Mouse (Mus musculus): Measurements from ENCODE around the gene Eif4g3.

The Eif4g3 gene

DNA sequence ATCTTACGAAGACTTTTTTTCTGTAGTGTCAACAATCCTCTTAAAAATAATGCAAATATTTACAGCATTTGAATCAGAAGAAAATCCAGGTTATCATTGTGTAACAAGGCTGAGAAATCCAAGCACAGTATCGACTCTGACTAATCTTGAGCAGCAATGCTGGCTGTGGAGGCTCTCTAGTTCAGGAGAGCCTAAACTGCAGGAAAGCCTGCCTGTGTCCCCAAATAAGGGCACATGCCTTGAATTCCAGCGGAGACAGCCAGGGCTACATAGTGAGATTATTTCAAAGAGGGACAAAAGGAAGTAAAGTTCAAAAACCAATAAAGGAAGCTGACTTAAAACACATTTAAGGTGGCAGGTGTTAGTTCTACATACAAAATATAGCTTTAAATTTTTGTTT lies 168.7 kb downstream of the Eif4g3 start:
- no peak for DNase-seq (ENCODE audit: low read depth, low spot score)

- DNase-seq (ENCODE audit: low read depth, low spot score): no peak
Observed at GRCm38 (mm10) chr4:138163836-138164235, 171.0 kb downstream of the Eif4g3 start.

DNA sequence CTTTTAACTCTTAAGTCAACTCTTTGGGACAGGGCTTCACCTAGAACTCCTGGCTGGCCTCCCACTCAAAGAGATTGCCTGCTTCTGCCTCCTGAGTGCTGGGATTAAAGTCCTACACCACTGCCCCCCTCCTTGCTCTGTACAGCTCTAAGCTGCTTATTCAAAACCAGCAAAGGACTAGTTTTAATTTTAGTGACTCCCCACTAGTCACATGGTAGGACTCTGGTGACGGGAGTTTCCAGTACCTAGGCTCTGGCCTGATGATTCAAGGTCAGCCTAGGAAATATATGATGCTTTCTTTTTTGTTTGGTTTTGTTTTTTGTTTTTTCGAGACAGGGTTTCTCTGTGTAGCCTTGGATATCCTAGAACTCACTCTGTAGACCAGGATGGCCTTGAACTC lies 172.0 kb downstream of the Eif4g3 start:
- DNase-seq (ENCODE audit: low read depth, low spot score): no peak

DNA sequence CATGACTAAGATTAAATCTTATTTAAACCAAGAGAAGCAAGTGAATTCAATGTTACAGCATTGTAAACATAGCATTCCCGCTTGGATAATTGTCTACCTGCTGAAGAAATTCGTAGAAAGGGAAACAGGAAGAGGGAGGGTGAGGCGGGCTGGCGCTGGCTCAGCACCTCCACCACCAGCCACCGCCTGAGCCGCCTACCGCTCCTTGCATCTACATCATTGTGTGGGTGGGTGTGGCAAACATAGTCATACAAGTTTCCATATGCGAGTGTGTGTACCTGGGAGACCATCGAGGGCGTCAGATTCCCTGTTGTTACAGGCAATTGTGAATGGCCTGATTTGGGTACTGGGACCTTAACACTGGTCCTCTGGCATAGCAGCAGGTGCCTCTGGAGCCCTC lies 173.7 kb downstream of the Eif4g3 start:
- DNase-seq (ENCODE audit: low read depth, low spot score): peak; percentile 58

DNA sequence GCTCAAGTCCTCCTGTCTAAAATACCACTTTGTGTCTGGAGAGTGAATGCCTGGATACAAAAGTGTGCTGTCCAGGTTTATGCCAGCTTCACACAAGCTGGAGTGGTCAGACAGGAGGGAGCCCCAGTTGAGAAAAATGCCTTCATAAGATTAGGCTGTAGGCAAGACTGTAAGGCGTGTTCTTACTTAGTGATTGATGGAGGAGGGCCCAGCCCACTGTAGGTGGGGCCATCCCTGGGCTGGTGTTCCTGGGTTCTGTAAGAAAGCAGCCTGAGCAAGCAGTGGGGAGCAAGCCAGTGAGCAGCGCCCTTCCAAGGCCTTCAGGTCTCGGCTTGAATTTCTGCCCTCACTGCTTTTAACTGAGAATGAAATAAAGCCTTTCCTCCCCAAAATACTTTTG lies 175.3 kb downstream of the Eif4g3 start:
- no peak for DNase-seq (ENCODE audit: low read depth, low spot score)

- no peak for DNase-seq (ENCODE audit: low read depth, low spot score)
Observed at GRCm38 (mm10) chr4:138169420-138169819, 176.6 kb downstream of the Eif4g3 start.

GRCm38 (mm10) chr4:138172686-138173085 lies 179.9 kb downstream of the Eif4g3 start:
- no peak for DNase-seq (ENCODE audit: low read depth, low spot score)

- no peak for DNase-seq (ENCODE audit: low read depth, low spot score)
Observed at GRCm38 (mm10) chr4:138179391-138179790, 186.6 kb downstream of the Eif4g3 start.

GRCm38 (mm10) chr4:138180719-138181118 lies 187.9 kb downstream of the Eif4g3 start:
- DNase-seq (ENCODE audit: low read depth, low spot score): no peak

DNA sequence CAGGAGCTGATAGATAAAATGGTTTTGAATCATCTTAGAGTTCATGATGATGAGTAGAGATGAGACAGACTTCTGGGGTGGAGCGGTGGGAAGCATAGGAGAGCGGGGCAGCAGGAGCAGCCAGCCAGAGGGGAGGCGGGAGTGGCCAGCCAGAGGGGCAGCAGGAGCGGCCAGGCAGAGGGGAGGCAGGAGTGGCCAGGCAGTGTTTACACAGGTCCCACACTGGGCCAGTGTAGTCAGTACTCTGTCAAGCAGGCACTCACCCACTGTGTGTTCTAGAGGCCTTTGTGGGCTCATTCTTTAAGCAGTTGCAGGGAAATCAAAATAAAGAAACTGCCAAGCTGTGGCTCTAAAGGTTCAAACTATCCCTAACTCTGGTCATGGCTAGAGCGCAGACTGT lies 191.2 kb downstream of the Eif4g3 start:
- DNase-seq (ENCODE audit: low read depth, low spot score): no peak

DNA sequence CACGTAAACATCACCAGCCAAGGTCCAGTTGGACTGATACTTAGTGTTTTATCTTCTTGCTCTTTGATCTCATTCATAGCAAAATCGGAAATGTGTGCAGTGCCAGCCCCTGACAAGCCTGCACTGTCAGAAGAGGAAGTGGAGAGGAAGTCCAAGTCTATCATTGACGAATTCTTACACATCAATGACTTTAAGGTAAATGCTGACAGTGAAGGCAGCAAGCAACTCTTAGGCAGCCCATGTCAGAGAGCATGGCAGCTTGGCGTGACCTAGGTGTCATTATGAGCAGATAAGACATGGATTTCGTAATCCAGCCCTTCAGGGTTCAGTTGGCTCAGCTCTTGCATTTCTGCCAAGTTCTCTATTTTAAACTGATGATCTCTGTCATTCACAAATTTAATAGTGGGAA lies 191.8 kb downstream of the Eif4g3 start:
- DNase-seq (ENCODE audit: low read depth, low spot score): no peak

DNA sequence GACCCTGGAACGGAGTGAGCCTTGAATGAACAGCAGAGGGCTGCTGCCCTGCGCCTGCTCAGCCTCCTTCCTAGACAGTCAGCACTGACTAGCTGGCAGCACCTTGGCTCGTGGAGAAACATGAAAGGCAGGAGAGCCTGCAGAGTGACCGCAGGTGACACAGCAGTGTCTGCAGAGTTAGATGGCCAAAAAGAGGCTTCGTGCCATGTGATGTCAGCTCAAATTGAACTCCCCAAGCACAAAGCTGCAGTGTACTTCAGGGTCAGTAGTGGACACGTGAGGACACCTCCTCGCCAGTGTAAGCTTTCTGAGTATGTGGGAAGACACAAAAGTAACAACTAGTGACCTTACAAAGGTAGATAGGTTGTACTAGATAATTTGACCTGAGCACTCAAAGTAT lies 193.1 kb downstream of the Eif4g3 start:
- no peak for DNase-seq (ENCODE audit: low read depth, low spot score)

DNA sequence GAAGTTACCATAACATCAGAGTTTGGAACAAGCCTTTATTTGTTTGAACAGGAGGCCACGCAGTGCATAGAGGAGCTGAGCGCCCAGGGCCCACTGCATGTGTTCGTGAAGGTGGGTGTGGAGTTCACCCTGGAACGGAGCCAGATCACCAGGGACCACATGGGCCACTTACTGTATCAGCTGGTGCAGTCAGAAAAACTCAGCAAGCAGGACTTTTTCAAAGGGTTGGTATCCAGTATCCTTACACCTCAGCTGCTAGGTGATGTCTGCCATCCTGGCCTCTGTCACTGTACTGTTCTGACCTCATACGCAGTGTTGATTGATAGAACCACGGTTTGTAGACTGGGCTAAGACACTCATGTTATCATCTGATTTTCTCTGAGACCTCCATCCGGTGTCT lies 195.2 kb downstream of the Eif4g3 start:
- DNase-seq (ENCODE audit: low read depth, low spot score): no peak

DNA sequence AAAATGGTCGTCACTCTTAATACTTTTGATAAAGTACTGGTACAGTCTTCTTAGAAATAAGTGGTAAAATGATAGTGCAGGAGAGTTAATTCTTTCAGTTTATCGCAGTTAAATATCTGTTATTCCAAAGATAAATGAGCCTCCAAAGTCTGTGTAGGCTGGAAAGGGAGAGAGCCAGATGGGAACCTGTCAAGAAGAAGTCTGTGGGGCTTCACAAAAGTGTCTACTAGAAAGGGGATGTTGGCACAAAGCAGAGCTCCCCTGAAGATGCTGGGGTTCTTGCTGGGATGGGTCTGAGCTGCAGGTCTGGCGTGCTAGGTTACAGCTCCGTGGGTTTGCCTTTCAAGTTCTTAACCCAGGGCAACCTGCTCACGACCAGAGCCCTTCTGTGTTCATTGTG lies 199.7 kb downstream of the Eif4g3 start:
- no peak for DNase-seq (ENCODE audit: low read depth, low spot score)

- no peak for DNase-seq (ENCODE audit: low read depth, low spot score)
Observed at GRCm38 (mm10) chr4:138200769-138201168, 207.9 kb downstream of the Eif4g3 start.

DNA sequence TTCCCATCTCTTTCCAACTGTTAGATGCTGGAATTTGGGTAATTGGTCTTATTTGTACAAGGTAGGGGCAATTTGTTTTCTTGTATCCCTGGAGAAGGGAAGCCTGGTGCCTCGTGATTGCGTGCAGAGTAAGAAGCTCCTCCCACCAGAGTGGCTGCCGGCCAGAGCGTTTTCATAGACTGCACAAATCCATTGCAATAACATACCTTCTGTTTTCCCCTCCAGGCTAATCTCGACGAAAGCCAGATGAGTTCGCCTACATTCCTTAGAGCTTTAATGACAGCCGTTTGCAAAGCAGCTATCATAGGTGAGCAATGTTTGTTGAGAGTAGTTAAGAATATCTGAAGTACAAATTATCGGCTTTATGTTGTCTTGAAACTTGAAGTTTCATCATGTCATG lies 208.9 kb downstream of the Eif4g3 start:
- DNase-seq (ENCODE audit: low read depth, low spot score): no peak

GRCm38 (mm10) chr4:138210116-138210515 lies 217.3 kb downstream of the Eif4g3 start:
- no peak for DNase-seq (ENCODE audit: low read depth, low spot score)

GRCm38 (mm10) chr4:138213861-138214260 lies 221.0 kb downstream of the Eif4g3 start:
- DNase-seq (ENCODE audit: low read depth, low spot score): no peak

GRCm38 (mm10) chr4:138215671-138216199 lies 222.9 kb downstream of the Eif4g3 start:
- DNase-seq (ENCODE audit: low read depth, low spot score): no peak

GRCm38 (mm10) chr4:138216200-138216890 lies 223.5 kb downstream of the Eif4g3 start, which contains the start of gene Hp1bp3:
Gene Hp1bp3, plus strand, starts transcription at chr4:138216296.
- peak; percentile 46 for DNase-seq (ENCODE audit: low read depth, low spot score)

DNA sequence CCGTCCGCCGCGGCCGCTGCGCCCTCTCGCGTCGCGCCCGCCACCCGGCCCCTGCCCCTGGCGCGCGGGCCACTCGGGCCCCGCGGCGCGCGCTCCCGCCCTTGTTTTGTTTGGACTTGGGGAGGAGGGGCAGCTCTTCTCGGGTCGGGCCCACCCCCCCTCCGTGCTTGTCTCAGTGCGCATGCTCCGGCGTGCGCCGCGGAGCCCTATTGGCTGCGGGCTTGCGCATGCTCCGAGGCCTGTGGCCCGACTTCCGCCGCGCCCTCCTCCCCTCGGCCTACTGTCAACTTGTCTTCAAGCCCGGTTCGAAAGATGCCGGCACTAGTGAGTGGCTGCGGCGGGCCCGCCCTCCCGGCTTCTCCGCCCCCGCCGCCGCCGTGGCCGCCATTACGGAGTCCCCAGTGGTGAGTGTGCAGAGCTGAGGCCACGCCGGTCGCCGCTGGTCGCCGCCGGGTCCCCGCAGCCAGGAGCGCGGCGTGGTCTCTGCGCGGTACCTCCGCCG lies 224.1 kb downstream of the Eif4g3 start:
- DNase-seq (ENCODE audit: low read depth, low spot score): peak; percentile 95

- DNase-seq (ENCODE audit: low read depth, low spot score): no peak
Observed at GRCm38 (mm10) chr4:138217441-138217840, 224.6 kb downstream of the Eif4g3 start.

DNA sequence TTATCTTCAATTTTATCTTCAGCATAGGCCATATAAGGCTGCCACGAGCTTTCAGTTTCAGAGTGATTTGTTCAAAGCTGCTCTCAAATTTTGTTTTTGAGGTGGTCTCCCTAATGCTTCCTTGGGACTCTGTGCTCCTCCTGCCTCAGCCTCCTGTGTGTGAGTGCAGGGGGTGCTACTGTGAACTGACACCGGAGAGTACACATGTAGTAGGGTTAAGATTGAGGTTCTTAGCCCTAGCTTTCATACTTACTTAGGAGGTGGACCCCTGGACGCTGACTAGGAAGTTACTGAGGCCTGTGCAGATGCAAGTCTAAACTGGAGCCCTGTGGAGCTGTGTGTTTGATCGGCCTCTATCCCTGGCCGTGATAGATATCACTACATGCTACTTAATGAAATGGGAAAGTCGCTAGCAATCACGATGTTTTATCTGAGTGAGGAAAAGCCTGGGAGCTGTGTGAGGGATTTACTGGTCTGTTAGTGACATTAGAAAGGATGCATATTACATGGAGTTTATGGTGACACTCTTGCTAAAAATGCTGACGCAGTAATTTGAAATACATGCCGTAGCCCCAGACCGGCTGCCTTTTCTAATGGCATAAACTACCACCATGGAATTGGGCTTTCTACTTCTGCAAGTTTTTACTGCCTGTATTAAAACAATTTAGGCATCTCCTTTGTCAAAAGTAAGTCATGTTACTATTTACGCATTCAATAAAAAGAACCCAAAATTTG lies 225.3 kb downstream of the Eif4g3 start:
- no peak for DNase-seq (ENCODE audit: low read depth, low spot score)
